Mouse (Mus musculus) intestine, embryonic 16.5 days (tissue): Measurements from ENCODE around the gene Gm5475. TPM values are rescaled to one million over a fixed set of nuclear protein-coding genes. Genes with fewer than 3 reads are reported as not detected.

Source experiments
- ATAC-seq: fragments of 200-750 bp; cut with Nextera tagmentation; 2 replicates; pipeline ENCODE4 v1.8.0; 2017; ENCODE audit warnings: moderate TSS enrichment, moderate library complexity
- H3K27ac ChIP-seq: fragments of 300-500 bp; sonication (generic); 2 replicates; pipeline ENCODE4 v1.5.1; 2014; ENCODE audit warnings: mild to moderate bottlenecking, low read length
- H3K27me3 ChIP-seq: fragments of 300-500 bp; sonication (generic); replicated peaks from 2 replicates; pipeline ENCODE4 v1.6.1; 2014; ENCODE audit warnings: low read length, control low read depth, mixed read lengths; ENCODE audit not compliant: control insufficient read depth, insufficient read depth
- H3K36me3 ChIP-seq: fragments of 300-500 bp; sonication (generic); 2 replicates; pipeline ENCODE4 v1.6.1; 2014; ENCODE audit warnings: low read length, control low read depth; ENCODE audit not compliant: control insufficient read depth, insufficient read depth
- H3K4me1 ChIP-seq: fragments of 300-500 bp; sonication (generic); 2 replicates; pipeline ENCODE4 v1.6.1; 2014; ENCODE audit warnings: low read length, control low read depth, mixed read lengths; ENCODE audit not compliant: control insufficient read depth, insufficient read depth
- H3K4me2 ChIP-seq: fragments of 300-500 bp; sonication (generic); 2 replicates; pipeline ENCODE4 v1.6.1; 2014; ENCODE audit warnings: low read depth, low read length, control low read depth
- H3K4me3 ChIP-seq: fragments of 300-500 bp; sonication (generic); 2 replicates; pipeline ENCODE4 v1.5.1; 2014; ENCODE audit warnings: mild to moderate bottlenecking, low read length
- H3K9ac ChIP-seq: fragments of 300-500 bp; sonication (generic); 2 replicates; pipeline ENCODE4 v1.6.1; 2014; ENCODE audit warnings: low read depth, low read length
- H3K9me3 ChIP-seq: fragments of 300-500 bp; sonication (generic); 2 replicates; pipeline ENCODE4 v1.6.1; 2016; ENCODE audit warnings: low read length, control low read depth; ENCODE audit not compliant: control insufficient read depth
- WGBS: fragments of 180-500 bp; shearing (Covaris S2); extraction: QIAGEN DNeasy Blood & Tissue Kit; methylation state at CpG from one replicate; pipeline ENCODE4 v1.1.7; 2014; 5-methylcytosine and 5-hydroxymethylcytosine counted together
- polyA plus RNA-seq: library from polyadenylated mRNA; unstranded; fragments of >200 nt; fragmentation: Nextera tagmentation; extraction: Ambion mirVana; gene quantifications from 2 replicates; pipeline ENCODE4 v1.2.1, GENCODE M21; 2015

Gene Gm5475
- polyA plus RNA-seq, 1 experiment from 2014 or later = 0.11 TPM

GRCm38 (mm10) chr15:100406088-100406487 lies 15.9 kb upstream of the Gm5475 start:
- Histone ChIP-seq H3K4me3 (no peak overlapping the region), H3K4me1 (peaks cover 10% of the 10 kb centered on the region), H3K4me2 (no peak overlapping the region), H3K27ac (peak overlapping the region; percentile 49), H3K9ac (no peak overlapping the region), H3K27me3 (no peaks in the 10 kb centered on the region), H3K36me3 (peaks cover 22% of the 10 kb centered on the region), H3K9me3 (no peaks in the 10 kb centered on the region)
- ATAC-seq = no peak
- WGBS = 64% methylated on average over 5 of the region's 5 CpGs

- peaks cover 16% of the 10 kb centered on the region; the same call in 1 of the 2 replicates for H3K36me3 ChIP-seq
- H3K4me2 ChIP-seq = no peak overlapping the region
- H3K4me1 ChIP-seq = peaks cover 10% of the 10 kb centered on the region
- H3K4me3 ChIP-seq = no peak overlapping the region
- H3K9ac ChIP-seq = no peak overlapping the region
- peak; percentile 47; the same call in 1 of the 2 replicates for ATAC-seq
- H3K27ac ChIP-seq = peak overlapping the region; percentile 63; the same call in 1 of the 2 replicates
- WGBS = 46% methylated on average over 14 of the region's 14 CpGs
- no peaks in the 10 kb centered on the region for H3K27me3 ChIP-seq
- no peaks in the 10 kb centered on the region for H3K9me3 ChIP-seq
These were observed 10.9 kb upstream of the Gm5475 start for GRCm38 (mm10) chr15:100410918-100411672.

- no peak overlapping the region for H3K9ac ChIP-seq
- no peaks in the 10 kb centered on the region for H3K9me3 ChIP-seq
- no peaks in the 10 kb centered on the region for H3K27me3 ChIP-seq
- no peak overlapping the region for H3K4me3 ChIP-seq
- peaks cover 16% of the 10 kb centered on the region; the same call in 1 of the 2 replicates for H3K36me3 ChIP-seq
- H3K4me1 ChIP-seq = peaks cover 7% of the 10 kb centered on the region
- ATAC-seq = no peak
- H3K4me2 ChIP-seq = no peak overlapping the region
- H3K27ac ChIP-seq = peak overlapping the region; percentile 63
- WGBS = 84% methylated on average over 5 of the region's 5 CpGs
These were observed 10.2 kb upstream of the Gm5475 start for GRCm38 (mm10) chr15:100411731-100412130.

GRCm38 (mm10) chr15:100413306-100413705 lies 8.6 kb upstream of the Gm5475 start:
- WGBS = 65% methylated on average over 4 of the region's 5 CpGs
- Histone ChIP-seq H3K27ac (peak overlapping the region; percentile 29; the same call in 1 of the 2 replicates), H3K4me2 (no peak overlapping the region), H3K9me3 (no peaks in the 10 kb centered on the region), H3K27me3 (no peaks in the 10 kb centered on the region), H3K4me3 (no peak overlapping the region), H3K4me1 (peaks cover 10% of the 10 kb centered on the region), H3K36me3 (peaks cover 9% of the 10 kb centered on the region; the same call in 1 of the 2 replicates), H3K9ac (no peak overlapping the region)
- ATAC-seq = 0 out of 2 replicates have a peak, but pooled peaks have one; percentile 16

GRCm38 (mm10) chr15:100414011-100414410 lies 7.9 kb upstream of the Gm5475 start:
- peaks cover 5% of the 10 kb centered on the region; the same call in 1 of the 2 replicates for H3K36me3 ChIP-seq
- H3K9ac ChIP-seq = no peak overlapping the region
- no peaks in the 10 kb centered on the region for H3K27me3 ChIP-seq
- peak overlapping the region; percentile 29 for H3K27ac ChIP-seq
- 57% methylated on average over 4 of the region's 4 CpGs for WGBS
- peaks cover 10% of the 10 kb centered on the region for H3K4me1 ChIP-seq
- no peaks in the 10 kb centered on the region for H3K9me3 ChIP-seq
- no peak overlapping the region for H3K4me2 ChIP-seq
- ATAC-seq = peak; percentile 80
- no peak overlapping the region for H3K4me3 ChIP-seq

- Histone ChIP-seq H3K27ac (peak overlapping the region; percentile 31), H3K4me1 (peaks cover 17% of the 10 kb centered on the region), H3K36me3 (no peaks in the 10 kb centered on the region), H3K9ac (no peak overlapping the region), H3K9me3 (no peaks in the 10 kb centered on the region), H3K4me3 (no peak overlapping the region), H3K4me2 (no peak overlapping the region), H3K27me3 (no peaks in the 10 kb centered on the region)
- no peak for ATAC-seq
- WGBS = 94% methylated on average over 13 of the region's 13 CpGs
These were observed 7.0 kb upstream of the Gm5475 start for GRCm38 (mm10) chr15:100414942-100415341.

- no peak overlapping the region for H3K4me3 ChIP-seq
- no peak for ATAC-seq
- no peak overlapping the region for H3K27ac ChIP-seq
- H3K36me3 ChIP-seq = no peaks in the 10 kb centered on the region
- H3K4me2 ChIP-seq = no peak overlapping the region
- no peaks in the 10 kb centered on the region for H3K9me3 ChIP-seq
- H3K4me1 ChIP-seq = peaks cover 23% of the 10 kb centered on the region
- no peak overlapping the region for H3K9ac ChIP-seq
- no peaks in the 10 kb centered on the region for H3K27me3 ChIP-seq
- 81% methylated on average over 8 of the region's 8 CpGs for WGBS
These were observed 6.3 kb upstream of the Gm5475 start for GRCm38 (mm10) chr15:100415684-100416083.

GRCm38 (mm10) chr15:100417854-100418450 lies 4.0 kb upstream of the Gm5475 start:
- H3K9ac ChIP-seq = 0 out of 2 replicates have a peak overlapping the region, but pooled peaks have one; percentile 25
- H3K4me3 ChIP-seq = no peak overlapping the region
- whole genome bisulfite sequencing = 76% methylated on average over 9 of the region's 9 CpGs
- no peak overlapping the region for H3K27ac ChIP-seq
- no peak overlapping the region for H3K4me2 ChIP-seq
- peaks cover 32% of the 10 kb centered on the region for H3K4me1 ChIP-seq
- no peaks in the 10 kb centered on the region for H3K36me3 ChIP-seq
- no peaks in the 10 kb centered on the region for H3K9me3 ChIP-seq
- no peaks in the 10 kb centered on the region for H3K27me3 ChIP-seq
- no peak for ATAC-seq

- ATAC-seq = no peak
- no peaks in the 10 kb centered on the region for H3K9me3 ChIP-seq
- H3K4me3 ChIP-seq = no peak overlapping the region
- no peaks in the 10 kb centered on the region for H3K36me3 ChIP-seq
- H3K27ac ChIP-seq = peak overlapping the region; percentile 1; the same call in 1 of the 2 replicates
- H3K9ac ChIP-seq = peak overlapping the region; percentile 5; the same call in 1 of the 2 replicates
- H3K4me2 ChIP-seq = no peak overlapping the region
- no peaks in the 10 kb centered on the region for H3K27me3 ChIP-seq
- WGBS = 69% methylated on average over 8 of the region's 8 CpGs
- H3K4me1 ChIP-seq = peaks cover 35% of the 10 kb centered on the region
These were observed 2.6 kb upstream of the Gm5475 start for GRCm38 (mm10) chr15:100419311-100419710.
